Mouse (Mus musculus) gastrocnemius, adult 18-20 months (tissue): Measurements from ENCODE around the gene Miox. TPM values are rescaled to one million over a fixed set of nuclear protein-coding genes. Genes with fewer than 3 reads are reported as not detected.
A peak's percentile ranks its signal among the peaks of the same experiment; 100 is the strongest.

Experiments
- DNase-seq: peaks from one replicate; pipeline ENCODE4 v3.0.0; 2021; ENCODE audit warnings: low spot score
- microRNA-seq: library from miRNA; unstranded; fragments of <30 nt; microRNA quantifications from one replicate; pipeline ENCODE4 v1.2.0, GENCODE M21; 2021
- total RNA-seq, 2 experiments: library from RNA; stranded (reverse); gene quantifications; 2 replicates each; pipeline ENCODE4 v1.2.3; 2021

Gene Miox
- total RNA-seq, 2 experiments from 2014 or later, result 0.48 TPM; not detected in 1

GRCm38 (mm10) chr15:89363051-89363450 is 28.9 kb downstream of the Miox start:
- no peak for DNase-seq

- no peak for DNase-seq
Observed at GRCm38 (mm10) chr15:89365141-89365551, 30.9 kb downstream of the Miox start.

- no peak for DNase-seq
Observed at GRCm38 (mm10) chr15:89372068-89372467, 37.9 kb downstream of the Miox start.

- no peak for DNase-seq
Observed at GRCm38 (mm10) chr15:89372536-89372935, 38.3 kb downstream of the Miox start.

GRCm38 (mm10) chr15:89373027-89373761 is 39.0 kb downstream of the Miox start:
- DNase-seq, result peak; percentile 81

GRCm38 (mm10) chr15:89373762-89374248 is 39.6 kb downstream of the Miox start, which contains the start of gene Sco2:
TSS of gene Sco2 (minus strand) at chr15:89373846.
- peak; percentile 91 for DNase-seq

GRCm38 (mm10) chr15:89374340-89374739 is 40.1 kb downstream of the Miox start:
- no peak for DNase-seq

- DNase-seq, result no peak
Observed at GRCm38 (mm10) chr15:89374801-89375534, 40.8 kb downstream of the Miox start.

- no peak for DNase-seq
Observed at GRCm38 (mm10) chr15:89376040-89376439, 41.8 kb downstream of the Miox start.

- no peak for DNase-seq
Observed at GRCm38 (mm10) chr15:89376957-89377356, 42.8 kb downstream of the Miox start, which contains the start of gene Tymp. TSS of gene Tymp (minus strand) at chr15:89377039.

GRCm38 (mm10) chr15:89377362-89377761 is 43.2 kb downstream of the Miox start:
- no peak for DNase-seq

GRCm38 (mm10) chr15:89377938-89378828 is 44.0 kb downstream of the Miox start:
- DNase-seq, result no peak

GRCm38 (mm10) chr15:89378831-89379401 is 44.7 kb downstream of the Miox start, which contains the start of gene Odf3b:
TSS of gene Odf3b (minus strand) at chr15:89379282.
- no peak for DNase-seq

- no peak for DNase-seq
Observed at GRCm38 (mm10) chr15:89379429-89379828, 45.2 kb downstream of the Miox start.

- DNase-seq, result no peak
Observed at GRCm38 (mm10) chr15:89384617-89385016, 50.4 kb downstream of the Miox start, which contains the start of gene Klhdc7b. TSS of gene Klhdc7b (plus strand) at chr15:89384917.

Small RNAs within 50 kb of the gene (microRNA-seq; reads per million reads assigned to microRNA genes)
- gene Mir6959, result 1.0 reads per million

Other genes with a start within 250 kb of the Miox start
- gene Selenoo, start 245.3 kb upstream of the Miox start, total RNA-seq, result 10 to 100 TPM; 14.7 to 15.5 TPM
- gene Tubgcp6, start 211.3 kb upstream of the Miox start, total RNA-seq, result 1 to 10 TPM; 6.9 to 8.4 TPM
- gene Hdac10, start 205.7 kb upstream of the Miox start, total RNA-seq, result 1 to 10 TPM; 5.7 to 5.9 TPM
- gene Mapk12, start 193.7 kb upstream of the Miox start, total RNA-seq, result 100 to 1,000 TPM; 142 to 145 TPM
- gene Mapk11, start 184.8 kb upstream of the Miox start, total RNA-seq, result 1 to 10 TPM in 1 of 2 experiments, under 1 TPM in 1; 0.89 to 1.9 TPM
- 1 to 10 TPM; 4.0 to 8.2 TPM for gene Plxnb2, start 153.6 kb upstream of the Miox start, total RNA-seq
- gene Dennd6b, start 137.9 kb upstream of the Miox start, total RNA-seq, result 1 to 10 TPM; 8.8 to 9.6 TPM
- gene Ppp6r2, start 122.8 kb upstream of the Miox start, total RNA-seq, result 10 to 100 TPM; 90.7 to 93.0 TPM
- gene Sbf1, start 19.1 kb upstream of the Miox start, total RNA-seq, result 10 to 100 TPM; 59.4 to 61.0 TPM
- gene Adm2, start 11.7 kb upstream of the Miox start, total RNA-seq, result not detected
- 10 to 100 TPM; 11.4 to 12.5 TPM for gene Lmf2, start 21.3 kb downstream of the Miox start, total RNA-seq
- 10 to 100 TPM; 39.2 to 46.1 TPM for gene Ncaph2, start 21.3 kb downstream of the Miox start, total RNA-seq
- 10 to 100 TPM; 12.4 to 13.9 TPM for gene Sco2, start 39.4 kb downstream of the Miox start, total RNA-seq
- gene Tymp, start 42.6 kb downstream of the Miox start, total RNA-seq, result under 1 TPM; 0.31 to 0.43 TPM
- gene Odf3b, start 44.9 kb downstream of the Miox start, total RNA-seq, result under 1 TPM in 1 of 2 experiments, not detected in 1; 0.64 TPM
- not detected for gene Klhdc7b, start 50.5 kb downstream of the Miox start, total RNA-seq
- not detected for gene Syce3, start 76.1 kb downstream of the Miox start, total RNA-seq
- 100 to 1,000 TPM; 287 to 338 TPM for gene Cpt1b, start 91.5 kb downstream of the Miox start, total RNA-seq
- gene C730034F03Rik, start 95.2 kb downstream of the Miox start, total RNA-seq, result under 1 TPM; 0.23 to 0.28 TPM
- under 1 TPM in 1 of 2 experiments, not detected in 1; 0.52 TPM for gene Gm44502, start 95.3 kb downstream of the Miox start, total RNA-seq
- 10 to 100 TPM; 19.7 to 27.0 TPM for gene Chkb, start 95.5 kb downstream of the Miox start, total RNA-seq
- under 1 TPM; 0.25 to 0.57 TPM for gene Mapk8ip2, start 119.5 kb downstream of the Miox start, total RNA-seq
- gene Arsa, start 143.0 kb downstream of the Miox start, total RNA-seq, result 1 to 10 TPM; 2.8 to 4.0 TPM
- gene Shank3, start 165.2 kb downstream of the Miox start, total RNA-seq, result 10 to 100 TPM in 1 of 2 experiments, 1 to 10 TPM in 1; 8.9 to 12.6 TPM
- gene Acr, start 233.9 kb downstream of the Miox start, total RNA-seq, result not detected